Mouse (Mus musculus) hindbrain, embryonic 11.5 days (tissue): ENCODE results near the gene 4930447C04Rik. TPM values are rescaled to one million over a fixed set of nuclear protein-coding genes. Genes with fewer than 3 reads are reported as not detected.
A peak's percentile ranks its signal among the peaks of the same experiment; 100 is the strongest.

Experiments
- ATAC-seq: fragments of 200-750 bp; cut with Nextera tagmentation; 2 replicates; pipeline ENCODE4 v1.8.0; 2017; ENCODE audit warnings: mild to moderate bottlenecking, moderate TSS enrichment, moderate library complexity; ENCODE audit not compliant: low FRiP score
- DNase-seq: peaks from one replicate; pipeline ENCODE4 v3.0.0-alpha.2; 2015; ENCODE audit warnings: low spot score
- H3K27ac ChIP-seq: fragments of 300-500 bp; sonication (generic); 2 replicates; pipeline ENCODE4 v1.5.1; 2014; ENCODE audit warnings: mild to moderate bottlenecking, low read depth, low read length
- H3K27me3 ChIP-seq: fragments of 300-500 bp; sonication (generic); 2 replicates; pipeline ENCODE4 v1.6.1; 2014; ENCODE audit warnings: mild to moderate bottlenecking, low read length, moderate library complexity, mixed read lengths; ENCODE audit not compliant: control insufficient read depth, insufficient read depth
- H3K36me3 ChIP-seq: fragments of 300-500 bp; sonication (generic); 2 replicates; pipeline ENCODE4 v1.6.1; 2014; ENCODE audit warnings: mild to moderate bottlenecking, low read length, moderate library complexity, mixed read lengths; ENCODE audit not compliant: control insufficient read depth, insufficient read depth
- H3K4me1 ChIP-seq: fragments of 300-500 bp; sonication (generic); replicated peaks from 2 replicates; pipeline ENCODE4 v1.6.1; 2014; ENCODE audit warnings: low read length, mixed read lengths; ENCODE audit not compliant: control insufficient read depth, insufficient read depth
- H3K4me2 ChIP-seq: fragments of 300-500 bp; sonication (generic); replicated peaks from 2 replicates; pipeline ENCODE4 v1.6.1; 2014; ENCODE audit warnings: mild to moderate bottlenecking, low read depth, low read length
- H3K4me3 ChIP-seq: fragments of 300-500 bp; sonication (generic); 2 replicates; pipeline ENCODE4 v1.5.1; 2014; ENCODE audit warnings: low read depth, low read length
- H3K9ac ChIP-seq: fragments of 300-500 bp; sonication (generic); 2 replicates; pipeline ENCODE4 v1.6.1; 2014; ENCODE audit warnings: low read depth, low read length
- H3K9me3 ChIP-seq: fragments of 300-500 bp; sonication (generic); 2 replicates; pipeline ENCODE4 v1.6.1; 2016; ENCODE audit warnings: low read length; ENCODE audit not compliant: control insufficient read depth
- WGBS: fragments of 180-500 bp; shearing (Covaris S2); extraction: QIAGEN DNeasy Blood & Tissue Kit; methylation state at CpG from one replicate; pipeline ENCODE4 v1.1.7; 2014; 5-methylcytosine and 5-hydroxymethylcytosine counted together
- polyA plus RNA-seq: library from polyadenylated mRNA; unstranded; fragments of >200 nt; fragmentation: Nextera tagmentation; extraction: Ambion mirVana; gene quantifications from 2 replicates; pipeline ENCODE4 v1.2.1, GENCODE M21; 2014

4930447C04Rik gene
- polyA plus RNA-seq, 1 experiment from 2014 or later = 2.1 TPM

DNA sequence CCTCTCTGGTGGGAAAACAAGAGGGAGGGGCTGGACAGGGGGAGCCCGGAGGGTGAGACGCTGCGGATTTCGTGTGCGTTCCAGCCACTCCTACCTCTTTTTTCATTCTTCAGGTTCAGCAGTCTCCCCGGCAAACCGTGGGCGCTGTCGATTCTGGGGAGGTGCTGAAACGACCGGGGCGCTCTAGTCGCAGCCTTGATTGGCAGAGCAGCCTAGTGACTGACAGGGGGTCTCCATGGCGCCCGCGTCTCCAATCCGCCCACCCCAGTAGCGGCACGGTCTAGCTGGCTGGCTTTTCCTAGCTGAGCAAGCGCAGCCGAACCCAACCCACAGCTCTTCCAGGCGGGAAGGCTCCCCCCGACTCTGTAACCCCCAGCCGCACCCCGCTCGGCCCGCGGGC is 958 bp downstream of the 4930447C04Rik start, which contains the start of gene Six6:
Six6 (plus strand) TSS at position 277 of the 400 bp plus-strand sequence.
- Histone ChIP-seq H3K27me3 (peaks cover 88% of the 10 kb centered on the region), H3K9me3 (no peaks in the 10 kb centered on the region), H3K36me3 (no peaks in the 10 kb centered on the region), H3K4me1 (peaks cover 4% of the 10 kb centered on the region; the same call in 1 of the 2 replicates), H3K4me3 (peak within 1 kb of the TSS; percentile 14), H3K27ac (no peak within 1 kb of the TSS), H3K9ac (no peak within 1 kb of the TSS), H3K4me2 (peak within 1 kb of the TSS; percentile 17; the same call in 1 of the 2 replicates)
- WGBS = under 1% methylated on average over 28 of the region's 28 CpGs
- DNase-seq (no peak), ATAC-seq (peak; percentile 51)

DNA sequence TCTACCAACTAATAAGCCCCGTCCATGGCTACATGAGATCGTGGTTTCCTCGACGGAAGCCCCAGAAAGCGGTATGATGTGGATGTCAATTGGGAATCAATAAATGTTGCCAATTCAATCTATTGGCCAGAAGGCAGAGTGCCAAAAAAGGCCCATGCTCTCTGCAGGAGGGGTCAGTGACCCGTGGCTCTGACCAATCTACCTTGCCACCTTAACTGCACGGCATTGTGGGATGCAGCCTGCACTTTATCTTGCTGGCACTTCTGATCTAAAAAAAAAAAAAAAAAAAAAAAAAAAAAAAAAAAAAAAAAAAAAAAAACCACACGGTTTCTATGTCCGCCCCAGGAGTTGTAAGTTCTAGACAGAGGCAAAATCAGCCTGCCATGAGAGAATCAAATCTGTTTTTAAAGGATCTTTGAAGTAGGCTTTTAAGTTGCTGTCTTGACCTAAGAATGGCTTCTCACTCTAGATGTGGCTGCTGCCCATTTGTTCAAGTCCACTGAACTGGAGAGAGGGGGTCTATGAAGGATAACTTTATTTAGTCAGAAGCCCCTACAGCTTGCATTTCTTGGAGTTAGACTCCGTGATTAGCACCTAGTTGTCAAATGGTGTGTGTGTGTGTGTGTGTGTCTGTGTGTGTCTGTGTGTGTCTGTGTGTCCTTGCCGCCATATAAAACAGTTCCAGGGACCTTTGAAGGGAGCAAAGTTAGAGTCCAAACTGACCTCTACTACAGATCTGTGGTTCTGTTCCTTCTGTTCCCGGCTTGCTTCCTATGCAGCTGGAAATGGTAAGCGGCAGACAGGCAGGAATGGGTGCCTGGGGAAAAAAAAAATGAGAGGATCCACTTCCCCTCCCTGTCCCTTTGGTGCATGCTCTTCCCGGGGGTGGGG is 1.7 kb downstream of the 4930447C04Rik start:
- Histone ChIP-seq H3K9ac (no peak overlapping the region), H3K4me1 (peaks cover 4% of the 10 kb centered on the region; the same call in 1 of the 2 replicates), H3K27ac (no peak overlapping the region), H3K4me2 (no peak overlapping the region), H3K27me3 (peaks cover 81% of the 10 kb centered on the region), H3K36me3 (no peaks in the 10 kb centered on the region), H3K9me3 (no peaks in the 10 kb centered on the region), H3K4me3 (0 out of 2 replicates have a peak overlapping the region, but pooled peaks have one; percentile 14)
- 2% methylated on average over 14 of the region's 14 CpGs for WGBS
- DNase-seq (peak; percentile 66), ATAC-seq (no peak)

DNA sequence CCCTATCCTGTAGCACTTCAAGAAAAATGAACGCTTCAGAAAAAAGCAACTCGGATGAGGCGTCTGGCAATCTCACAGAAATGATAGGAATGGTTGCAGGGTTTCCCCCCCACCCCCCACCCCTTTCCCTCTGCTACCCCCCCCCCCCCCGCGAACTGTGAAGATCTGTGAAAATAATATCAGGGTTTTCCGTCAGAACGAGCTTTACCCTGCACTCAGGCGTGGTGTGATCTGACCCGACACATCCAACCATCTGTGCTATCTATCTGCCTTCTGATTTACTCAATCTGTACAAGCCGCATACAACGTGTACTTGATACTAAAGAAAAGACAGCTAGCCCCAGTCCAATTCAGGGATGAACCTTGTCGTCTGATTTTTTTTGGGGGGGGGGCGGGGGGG is 2.4 kb downstream of the 4930447C04Rik start:
- Histone ChIP-seq H3K4me3 (no peak overlapping the region), H3K36me3 (no peaks in the 10 kb centered on the region), H3K4me1 (peaks cover 4% of the 10 kb centered on the region; the same call in 1 of the 2 replicates), H3K27me3 (peaks cover 76% of the 10 kb centered on the region), H3K9me3 (no peaks in the 10 kb centered on the region), H3K9ac (no peak overlapping the region), H3K27ac (no peak overlapping the region), H3K4me2 (no peak overlapping the region)
- DNase-seq (peak; percentile 21), ATAC-seq (no peak)
- 5% methylated on average over 11 of the region's 13 CpGs for WGBS

DNA sequence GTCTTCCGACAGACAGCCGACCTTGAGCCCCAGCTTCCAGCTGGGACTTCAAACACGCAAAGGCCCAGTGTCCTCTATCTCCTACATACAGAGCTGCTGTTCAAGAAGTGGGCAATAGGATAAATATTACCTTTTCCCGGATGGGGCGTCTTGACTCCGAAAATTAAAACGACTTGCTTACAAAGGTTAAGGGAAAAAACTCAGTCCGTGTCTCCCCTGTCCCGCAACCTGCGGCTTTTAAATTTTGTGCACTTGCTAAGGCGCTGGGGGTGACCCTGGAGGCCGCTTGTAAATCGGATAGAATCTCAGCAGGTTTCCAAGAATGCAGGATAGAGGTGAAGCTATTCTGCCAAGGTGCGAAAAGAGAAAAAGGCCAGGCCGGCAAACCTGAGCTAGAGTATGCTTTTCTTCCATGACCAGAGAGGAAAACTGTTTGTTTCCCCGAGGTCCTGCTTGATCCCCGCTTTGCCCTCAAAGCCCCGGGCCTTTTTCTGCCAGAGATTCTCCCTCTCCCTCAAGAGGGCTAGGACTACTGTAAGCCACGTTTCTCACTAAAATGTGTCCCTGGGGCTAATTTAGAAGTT is 2.9 kb downstream of the 4930447C04Rik start:
- Histone ChIP-seq H3K27me3 (peaks cover 71% of the 10 kb centered on the region), H3K36me3 (no peaks in the 10 kb centered on the region), H3K4me1 (peaks cover 4% of the 10 kb centered on the region; the same call in 1 of the 2 replicates), H3K9ac (no peak overlapping the region), H3K9me3 (no peaks in the 10 kb centered on the region), H3K4me2 (no peak overlapping the region), H3K27ac (no peak overlapping the region), H3K4me3 (no peak overlapping the region)
- 1% methylated on average over 19 of the region's 19 CpGs for WGBS
- no peak for ATAC-seq
- peak; percentile 61 for DNase-seq

GRCm38 (mm10) chr12:72936751-72937150 is 3.8 kb downstream of the 4930447C04Rik start:
- Histone ChIP-seq H3K9me3 (no peaks in the 10 kb centered on the region), H3K4me2 (no peak overlapping the region), H3K27ac (no peak overlapping the region), H3K27me3 (peaks cover 63% of the 10 kb centered on the region), H3K36me3 (no peaks in the 10 kb centered on the region), H3K4me1 (peaks cover 4% of the 10 kb centered on the region; the same call in 1 of the 2 replicates), H3K9ac (no peak overlapping the region), H3K4me3 (no peak overlapping the region)
- WGBS = 26% methylated on average over 8 of the region's 8 CpGs
- ATAC-seq (no peak), DNase-seq (peak; percentile 45)

GRCm38 (mm10) chr12:72917159-72917993 is 23.2 kb downstream of the 4930447C04Rik start:
- DNase-seq (peak; percentile 55), ATAC-seq (peak; percentile 54; the same call in 1 of the 2 replicates)
- Histone ChIP-seq H3K27me3 (peaks cover 5% of the 10 kb centered on the region; the same call in 1 of the 2 replicates), H3K4me1 (no peaks in the 10 kb centered on the region), H3K4me3 (peak overlapping the region; percentile 33), H3K9ac (peak overlapping the region; percentile 45; the same call in 1 of the 2 replicates), H3K27ac (no peak overlapping the region), H3K36me3 (no peaks in the 10 kb centered on the region), H3K9me3 (no peaks in the 10 kb centered on the region), H3K4me2 (peak overlapping the region; percentile 56)
- 13% methylated on average over 46 of the region's 48 CpGs for WGBS

GRCm38 (mm10) chr12:72854377-72855032 is 86.1 kb downstream of the 4930447C04Rik start:
- 2% methylated on average over 19 of the region's 19 CpGs for WGBS
- no peak overlapping the region for H3K27ac ChIP-seq
- no peak overlapping the region for H3K9ac ChIP-seq
- peaks cover 84% of the 10 kb centered on the region for H3K27me3 ChIP-seq
- H3K4me3 ChIP-seq = no peak overlapping the region
- no peaks in the 10 kb centered on the region for H3K36me3 ChIP-seq
- DNase-seq (peak; percentile 62), ATAC-seq (no peak)
- no peaks in the 10 kb centered on the region; the same call in 1 of the 2 replicates for H3K4me1 ChIP-seq
- no peaks in the 10 kb centered on the region for H3K9me3 ChIP-seq
- no peak overlapping the region for H3K4me2 ChIP-seq
